Mouse (Mus musculus) testis, adult 2 months (tissue): ENCODE results near the gene Rab36. TPM values are rescaled to one million over a fixed set of nuclear protein-coding genes. Genes with fewer than 3 reads are reported as not detected.

Experiments
- H3K27ac ChIP-seq: fragments of 200-500 bp; 2 replicates; pipeline ENCODE4 v1.5.1; 2012; ENCODE audit warnings: low read depth, low read length; ENCODE audit not compliant: control insufficient read depth, insufficient read depth
- H3K27me3 ChIP-seq: fragments of 200-500 bp; 2 replicates; pipeline ENCODE4 v1.6.1; 2012; ENCODE audit warnings: mild to moderate bottlenecking, low read length, moderate library complexity; ENCODE audit not compliant: control insufficient read depth, insufficient read depth
- H3K36me3 ChIP-seq: fragments of 200-500 bp; 2 replicates; pipeline ENCODE4 v1.6.1; 2012; ENCODE audit warnings: mild to moderate bottlenecking, low read length; ENCODE audit not compliant: control insufficient read depth, insufficient read depth
- H3K4me1 ChIP-seq: fragments of 200-500 bp; 2 replicates; pipeline ENCODE4 v1.6.1; 2012; ENCODE audit warnings: low read length; ENCODE audit not compliant: control insufficient read depth, insufficient read depth
- H3K4me3 ChIP-seq: fragments of 200-500 bp; 2 replicates; pipeline ENCODE4 v1.5.1; 2012; ENCODE audit warnings: low read depth, mild to moderate bottlenecking, low read length, moderate library complexity, mixed read lengths; ENCODE audit not compliant: control insufficient read depth
- CTCF ChIP-seq: fragments of 200-500 bp; IDR thresholded peaks from 2 replicates; pipeline ENCODE4 v1.5.1; 2012; ENCODE audit warnings: low read depth, mild to moderate bottlenecking, inconsistent platforms, low read length, moderate library complexity; ENCODE audit not compliant: control insufficient read depth, insufficient read depth, insufficient replicate concordance
- POLR2A ChIP-seq: fragments of 200-500 bp; IDR thresholded peaks from 2 replicates; pipeline ENCODE4 v1.6.1; 2012; ENCODE audit warnings: low read depth, mild to moderate bottlenecking, inconsistent platforms, low read length, moderate library complexity; ENCODE audit not compliant: control insufficient read depth
- polyA plus RNA-seq: library from polyadenylated mRNA; depleted of rRNA; stranded (reverse); fragments of >200 nt; gene quantifications from 2 replicates; pipeline ENCODE4 v1.2.3, GENCODE M21; 2012

Gene Rab36
- polyA plus RNA-seq, 1 experiment, result 35.3 TPM

GRCm38 (mm10) chr10:75004067-75004466 lies 32.8 kb upstream of the Rab36 start:
- Histone ChIP-seq H3K27ac (no peak overlapping the region), H3K36me3 (no peaks in the 10 kb centered on the region)

GRCm38 (mm10) chr10:75006889-75007662 lies 29.8 kb upstream of the Rab36 start:
- H3K27ac ChIP-seq, result no peak overlapping the region; the same call in 1 of the 2 replicates
- H3K36me3 ChIP-seq, result no peaks in the 10 kb centered on the region
- H3K27me3 ChIP-seq, result no peaks in the 10 kb centered on the region
- TF ChIP-seq POLR2A (no peak), CTCF (no peak)
- H3K4me3 ChIP-seq, result no peak overlapping the region
- H3K4me1 ChIP-seq, result peaks cover 10% of the 10 kb centered on the region

More at GRCm38 (mm10) chr10:75004067-75004466, 32.8 kb upstream of the Rab36 start:
- Histone ChIP-seq H3K27me3 (no peaks in the 10 kb centered on the region), H3K4me1 (peaks cover 10% of the 10 kb centered on the region), H3K4me3 (no peak overlapping the region)
- no peak for TF ChIP-seq CTCF

GRCm38 (mm10) chr10:75010704-75011103 lies 26.2 kb upstream of the Rab36 start:
- Histone ChIP-seq H3K27me3 (no peaks in the 10 kb centered on the region), H3K4me3 (no peak overlapping the region), H3K27ac (no peak overlapping the region), H3K4me1 (peaks cover 10% of the 10 kb centered on the region), H3K36me3 (no peaks in the 10 kb centered on the region)
- TF ChIP-seq POLR2A (no peak), CTCF (no peak)

GRCm38 (mm10) chr10:75015465-75015864 lies 21.4 kb upstream of the Rab36 start:
- no peak overlapping the region for H3K27ac ChIP-seq
- TF ChIP-seq CTCF (no peak), POLR2A (no peak)

GRCm38 (mm10) chr10:75016481-75016880 lies 20.4 kb upstream of the Rab36 start:
- Histone ChIP-seq H3K27me3 (no peaks in the 10 kb centered on the region), H3K4me3 (no peak overlapping the region), H3K4me1 (peaks cover 12% of the 10 kb centered on the region), H3K27ac (no peak overlapping the region), H3K36me3 (no peaks in the 10 kb centered on the region)
- TF ChIP-seq POLR2A (no peak), CTCF (no peak)

More at GRCm38 (mm10) chr10:75015465-75015864, 21.4 kb upstream of the Rab36 start:
- no peaks in the 10 kb centered on the region for H3K36me3 ChIP-seq
- H3K4me1 ChIP-seq, result peaks cover 7% of the 10 kb centered on the region; the same call in 1 of the 2 replicates
- no peaks in the 10 kb centered on the region for H3K27me3 ChIP-seq
- H3K4me3 ChIP-seq, result no peak overlapping the region

DNA sequence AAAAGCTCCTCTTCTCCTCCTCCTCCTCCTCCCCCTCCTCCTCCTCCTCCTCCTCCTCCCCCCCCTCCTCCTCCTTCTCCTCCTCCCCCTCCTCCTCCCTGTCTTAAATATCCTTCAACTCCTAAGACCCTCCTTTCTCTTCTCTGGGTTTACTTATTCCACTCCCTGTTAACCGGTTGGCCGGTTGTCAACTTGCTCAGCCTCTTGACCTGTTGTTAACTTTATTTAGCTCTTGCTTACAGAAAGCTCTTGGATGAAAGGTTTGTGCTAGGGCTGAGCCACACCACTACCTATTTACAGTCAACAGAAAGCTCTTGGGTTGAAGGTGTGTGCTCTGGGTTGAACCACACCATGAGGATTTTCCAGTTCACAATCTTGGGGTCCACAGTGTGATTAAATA lies 16.6 kb upstream of the Rab36 start:
- TF ChIP-seq CTCF (no peak), POLR2A (no peak)
- Histone ChIP-seq H3K4me1 (peaks cover 26% of the 10 kb centered on the region), H3K27ac (no peak overlapping the region), H3K27me3 (no peaks in the 10 kb centered on the region), H3K36me3 (no peaks in the 10 kb centered on the region), H3K4me3 (no peak overlapping the region)

DNA sequence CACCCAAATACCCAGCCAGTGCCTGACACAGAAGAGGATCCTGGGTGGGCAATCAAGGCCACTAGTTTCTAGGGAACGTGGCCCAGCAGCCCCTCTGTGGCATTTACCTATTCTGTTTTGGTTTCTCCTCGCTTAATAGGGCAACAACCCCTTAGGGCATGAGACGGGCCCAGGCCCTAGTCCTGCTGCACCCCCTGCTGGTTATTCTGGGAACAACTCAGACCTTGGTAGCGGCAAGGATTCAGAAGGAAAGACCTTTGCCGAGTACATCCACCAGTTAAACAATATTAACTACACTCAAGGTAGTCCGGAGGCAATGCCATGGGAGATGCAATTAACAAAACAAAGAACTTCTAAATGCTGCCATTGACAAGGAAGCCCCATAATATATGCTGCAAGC lies 15.7 kb upstream of the Rab36 start:
- H3K4me3 ChIP-seq, result peak overlapping the region; percentile 10; the same call in 1 of the 2 replicates
- peak; percentile 75; the same call in 1 of the 2 replicates for TF ChIP-seq CTCF
- no peak for TF ChIP-seq POLR2A

More for the DNA sequence above, 15.7 kb upstream of the Rab36 start:
- peaks cover 26% of the 10 kb centered on the region for H3K4me1 ChIP-seq
- no peaks in the 10 kb centered on the region for H3K27me3 ChIP-seq
- no peak overlapping the region for H3K27ac ChIP-seq
- H3K36me3 ChIP-seq, result no peaks in the 10 kb centered on the region
